9 mouse cellular contexts compared by ENCODE assay signal in the genomic region with DNA sequence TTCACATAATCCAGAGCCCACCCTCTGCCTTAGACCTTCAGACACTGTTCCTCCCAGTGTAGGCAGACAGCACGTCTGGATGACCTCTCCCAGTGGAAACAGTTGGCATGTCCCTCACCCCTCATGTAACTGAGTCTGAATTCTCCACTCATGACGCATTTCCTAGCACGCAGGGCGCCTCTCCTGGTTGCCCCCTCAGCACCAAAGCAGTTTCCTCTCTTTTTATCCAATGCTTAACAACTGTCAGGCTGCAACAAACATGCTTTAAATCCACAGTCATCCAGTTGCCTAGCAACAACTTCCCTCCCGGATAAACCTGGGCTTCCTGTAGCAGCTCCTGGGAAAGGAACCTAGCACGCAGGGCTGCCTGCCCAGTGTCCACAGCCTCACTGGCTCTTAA. TPM values are rescaled to one million over a fixed set of nuclear protein-coding genes. Genes with fewer than 3 reads are reported as not detected.
A peak's percentile ranks its signal among the peaks of the same experiment; 100 is the strongest.
DNase-seq lines count a peak whose midpoint lies in the region; ATAC-seq lines count a peak whose summit lies in the region.
"Had no signal": no experiment of that assay in that cellular context is flagged by ENCODE, and none has a peak within 500 bp of the region (broad histone marks: within the 10 kb centered on the region; RNA-seq: fewer than 3 reads in every experiment).

No protein-coding gene starts in this region.

- H3K9me3 ChIP-seq in neural tube, embryonic 11.5 days (ENCODE audit: control insufficient read depth, low read length) = no peaks in the 10 kb centered on the region
- no peaks in the 10 kb centered on the region for H3K9me3 ChIP-seq in intestine, embryonic 15.5 days
- H3K9me3 ChIP-seq in limb, embryonic 15.5 days = no peaks in the 10 kb centered on the region
- H3K9me3 ChIP-seq in neural tube, embryonic 14.5 days (ENCODE audit: control insufficient read depth, low read length) = no peaks in the 10 kb centered on the region

- no peak overlapping the region for H3K4me2 ChIP-seq in neural tube, embryonic 11.5 days (ENCODE audit: low read depth)
- no peak overlapping the region for H3K4me2 ChIP-seq in intestine, embryonic 15.5 days (replicated peaks)
- H3K4me2 ChIP-seq in limb, embryonic 15.5 days = no peak overlapping the region
- H3K4me2 ChIP-seq in neural tube, embryonic 14.5 days (ENCODE audit: low read depth, low read length) = no peak overlapping the region

- no peaks in the 10 kb centered on the region for H3K27me3 ChIP-seq in neural tube, embryonic 11.5 days (ENCODE audit: control insufficient read depth, insufficient read depth, low read length)
- no peaks in the 10 kb centered on the region for H3K27me3 ChIP-seq in intestine, embryonic 15.5 days (replicated peaks)
- H3K27me3 ChIP-seq in limb, embryonic 15.5 days = no peaks in the 10 kb centered on the region
- no peaks in the 10 kb centered on the region for H3K27me3 ChIP-seq in neural tube, embryonic 14.5 days (ENCODE audit: control insufficient read depth, insufficient read depth, low read length)

- 40% methylated on average over 6 of the region's 6 CpGs for WGBS in neural tube, embryonic 11.5 days
- 30% methylated on average over 6 of the region's 6 CpGs for WGBS in intestine, embryonic 15.5 days
- WGBS in limb, embryonic 15.5 days = 27% methylated on average over 6 of the region's 6 CpGs
- 32% methylated on average over 6 of the region's 6 CpGs for WGBS in neural tube, embryonic 14.5 days

- no peaks in the 10 kb centered on the region for H3K36me3 ChIP-seq in neural tube, embryonic 11.5 days (ENCODE audit: control insufficient read depth, insufficient read depth, low read length)
- H3K36me3 ChIP-seq in intestine, embryonic 15.5 days = no peaks in the 10 kb centered on the region
- H3K36me3 ChIP-seq in limb, embryonic 15.5 days = no peaks in the 10 kb centered on the region
- no peaks in the 10 kb centered on the region for H3K36me3 ChIP-seq in neural tube, embryonic 14.5 days (ENCODE audit: control insufficient read depth, insufficient read depth, low read length)

- ATAC-seq in neural tube, embryonic 11.5 days (ENCODE audit: insufficient read depth, low FRiP score, low TSS enrichment) = no peak
- peak; percentile 44; the same call in 1 of the 2 replicates for ATAC-seq in intestine, embryonic 15.5 days
- ATAC-seq in limb, embryonic 15.5 days (ENCODE audit: insufficient number of reproducible peaks, low FRiP score, low TSS enrichment, low read depth) = peak; percentile 61
- ATAC-seq in neural tube, embryonic 14.5 days (ENCODE audit: low read depth) = 0 out of 2 replicates have a peak, but pooled peaks have one; percentile 59
- no peak for ATAC-seq in erythroid progenitor cell, adult 5-6 weeks (replicated peaks; ENCODE audit: low FRiP score, poor library complexity, severe bottlenecking)

- H3K4me1 ChIP-seq in neural tube, embryonic 11.5 days (ENCODE audit: control insufficient read depth, insufficient read depth, low read length) = no peaks in the 10 kb centered on the region
- H3K4me1 ChIP-seq in intestine, embryonic 15.5 days (replicated peaks) = peaks cover 19% of the 10 kb centered on the region; the same call in 1 of the 2 replicates
- H3K4me1 ChIP-seq in limb, embryonic 15.5 days = peaks cover 28% of the 10 kb centered on the region
- no peaks in the 10 kb centered on the region for H3K4me1 ChIP-seq in neural tube, embryonic 14.5 days (ENCODE audit: control insufficient read depth, insufficient read depth, low read length)

- peak; percentile 22 for DNase-seq in neural tube, embryonic 11.5 days (ENCODE audit: low spot score)
- no peak for DNase-seq in neural tube, embryonic 10.5 days (ENCODE audit: extremely low spot score, low spot score)
- DNase-seq in forelimb bud, embryonic 11.5 days (ENCODE audit: low read depth, low spot score) = peak; percentile 69
- no peak for DNase-seq in spleen, postnatal 10 days (ENCODE audit: low spot score in 2 of 2)

- 0 out of 2 replicates have a peak overlapping the region, but pooled peaks have one; percentile 27 for H3K27ac ChIP-seq in neural tube, embryonic 11.5 days (ENCODE audit: low read depth, low read length)
- no peak overlapping the region for H3K27ac ChIP-seq in intestine, embryonic 15.5 days
- H3K27ac ChIP-seq in limb, embryonic 15.5 days = peak overlapping the region; percentile 27; the same call in 1 of the 2 replicates
- H3K27ac ChIP-seq in neural tube, embryonic 14.5 days (ENCODE audit: low read depth, low read length) = no peak overlapping the region
- H3K27ac ChIP-seq: macrophage had no signal

- H3K9ac ChIP-seq in neural tube, embryonic 11.5 days (ENCODE audit: low read length) = no peak overlapping the region
- H3K9ac ChIP-seq in intestine, embryonic 15.5 days = no peak overlapping the region
- no peak overlapping the region for H3K9ac ChIP-seq in limb, embryonic 15.5 days
- no peak overlapping the region for H3K9ac ChIP-seq in neural tube, embryonic 14.5 days (replicated peaks; ENCODE audit: low read depth, low read length)

- H3K4me3 ChIP-seq in neural tube, embryonic 11.5 days (ENCODE audit: low read depth, low read length) = no peak overlapping the region
- no peak overlapping the region for H3K4me3 ChIP-seq in intestine, embryonic 15.5 days (replicated peaks)
- H3K4me3 ChIP-seq in limb, embryonic 15.5 days = no peak overlapping the region
- no peak overlapping the region for H3K4me3 ChIP-seq in neural tube, embryonic 14.5 days (ENCODE audit: low read depth, low read length)

RNA-seq across cellular contexts. Expression of gene Abca4, which starts 33.9 kb away (rescaled TPM):
- 0.49 and 1.0 TPM in 2 replicates for polyA plus RNA-seq in neural tube, embryonic 11.5 days (2014; fragmentation: Nextera tagmentation; extraction: Ambion mirVana)
- polyA plus RNA-seq in intestine, embryonic 15.5 days (2015; fragmentation: Nextera tagmentation; extraction: Ambion mirVana) = 0.86 and 1.1 TPM in 2 replicates
- polyA plus RNA-seq in limb, embryonic 15.5 days (2015; fragmentation: Nextera tagmentation; extraction: Ambion mirVana) = 1.0 and 1.2 TPM in 2 replicates
- 0.66 and 0.75 TPM in 2 replicates for polyA plus RNA-seq in neural tube, embryonic 14.5 days (2014; fragmentation: Nextera tagmentation; extraction: Ambion mirVana)
- total RNA-seq in erythroid progenitor cell, adult 5-6 weeks (2015; ENCODE audit: low replicate concordance) = 1.8 TPM in 1 of 2 replicates, not detected in the other
- total RNA-seq in erythroid progenitor cell, adult 5-6 weeks (2017; ENCODE audit: low replicate concordance) = not detected in 2 replicates
- polyA plus RNA-seq: macrophage had no signal

Comparison
In these comparisons a context has a peak if more than half of its experiments do, and no peak if none do; other contexts are left out.
1. ATAC-seq: peak in intestine, embryonic 15.5 days (single experiment), limb, embryonic 15.5 days (single experiment) and neural tube, embryonic 14.5 days (single experiment); none in neural tube, embryonic 11.5 days (single experiment) and erythroid progenitor cell, adult 5-6 weeks (single experiment).
2. DNase-seq: peak in neural tube, embryonic 11.5 days (single experiment) and forelimb bud, embryonic 11.5 days (single experiment); none in neural tube, embryonic 10.5 days (single experiment) and spleen, postnatal 10 days (0 of 2).
3. H3K27ac ChIP-seq: peak in neural tube, embryonic 11.5 days (single experiment) and limb, embryonic 15.5 days (single experiment); none in intestine, embryonic 15.5 days (single experiment) and neural tube, embryonic 14.5 days (single experiment).